Mouse (Mus musculus) kidney, embryonic 15.5 days (tissue): ENCODE measurements around the gene Ago3. TPM values are rescaled to one million over a fixed set of nuclear protein-coding genes. Genes with fewer than 3 reads are reported as not detected.

Source experiments
- ATAC-seq: fragments of 200-750 bp; cut with Nextera tagmentation; replicated peaks from 2 replicates; pipeline ENCODE4 v1.8.0; 2017; ENCODE audit warnings: moderate TSS enrichment; ENCODE audit not compliant: low FRiP score
- H3K27ac ChIP-seq: fragments of 300-500 bp; sonication (generic); 2 replicates; pipeline ENCODE4 v1.5.1; 2015; ENCODE audit warnings: mild to moderate bottlenecking, inconsistent platforms
- H3K27me3 ChIP-seq: fragments of 300-500 bp; sonication (generic); 2 replicates; pipeline ENCODE4 v1.6.1; 2015; ENCODE audit warnings: inconsistent platforms
- H3K36me3 ChIP-seq: fragments of 300-500 bp; sonication (generic); 2 replicates; pipeline ENCODE4 v1.6.1; 2015; ENCODE audit warnings: inconsistent platforms
- H3K4me1 ChIP-seq: fragments of 300-500 bp; sonication (generic); 2 replicates; pipeline ENCODE4 v1.6.1; 2015; ENCODE audit warnings: inconsistent platforms
- H3K4me2 ChIP-seq: fragments of 300-500 bp; sonication (generic); 2 replicates; pipeline ENCODE4 v1.6.1; 2015; ENCODE audit warnings: moderate library complexity, mild to moderate bottlenecking, inconsistent platforms
- H3K4me3 ChIP-seq: fragments of 300-500 bp; sonication (generic); replicated peaks from 2 replicates; pipeline ENCODE4 v1.5.1; 2015; ENCODE audit warnings: mild to moderate bottlenecking, inconsistent platforms
- H3K9ac ChIP-seq: fragments of 300-500 bp; sonication (generic); 2 replicates; pipeline ENCODE4 v1.6.1; 2015; ENCODE audit warnings: mild to moderate bottlenecking, inconsistent platforms
- H3K9me3 ChIP-seq: fragments of 300-500 bp; sonication (generic); replicated peaks from 2 replicates; pipeline ENCODE4 v1.6.1; 2016; ENCODE audit warnings: inconsistent platforms
- WGBS: fragments of 180-500 bp; shearing (Covaris S2); methylation state at CpG from one replicate; pipeline ENCODE4 v1.1.7; 2015; ENCODE audit warnings: mixed read lengths; 5-methylcytosine and 5-hydroxymethylcytosine counted together
- polyA plus RNA-seq: library from polyadenylated mRNA; unstranded; fragments of >200 nt; fragmentation: Nextera tagmentation; extraction: Ambion mirVana; gene quantifications from 2 replicates; pipeline ENCODE4 v1.2.1, GENCODE M21; 2015

Ago3 gene
- polyA plus RNA-seq, 1 experiment from 2014 or later, result 15.9 TPM

DNA sequence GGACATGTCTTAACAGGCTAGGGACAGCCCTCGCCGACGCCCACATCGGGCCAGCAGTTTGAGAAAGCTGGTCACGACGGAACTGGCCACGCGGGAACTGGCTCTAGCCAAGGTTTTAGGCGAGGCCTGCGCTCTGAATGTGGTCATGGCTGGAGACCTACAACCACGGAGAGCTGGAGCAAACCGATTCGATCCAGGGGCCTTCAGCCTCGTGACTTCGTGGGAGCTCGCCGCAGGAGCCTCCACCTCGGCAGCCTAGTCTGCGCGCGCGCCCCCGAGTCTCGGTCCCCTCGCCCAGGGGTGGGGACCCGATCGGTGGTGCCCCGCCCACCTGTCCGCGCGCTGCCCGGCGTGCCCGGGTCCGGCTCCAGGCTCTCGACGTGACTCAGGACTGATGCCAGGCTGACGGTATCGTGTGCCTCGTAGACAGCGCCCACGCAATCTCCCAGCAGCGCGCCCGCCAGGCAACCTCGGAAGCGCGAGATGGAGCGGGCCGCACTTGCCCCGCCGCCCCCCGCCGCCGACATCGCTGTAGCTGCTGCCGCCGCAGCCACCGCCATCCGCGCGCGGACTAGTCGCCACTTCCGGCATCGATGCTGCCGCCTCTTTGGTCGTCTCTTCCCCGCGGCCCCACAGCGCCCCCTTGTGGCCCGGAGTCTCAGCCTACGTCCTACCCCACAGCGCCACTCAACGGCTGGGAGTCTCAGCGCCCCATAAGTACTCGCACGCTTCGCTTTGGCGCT lies 108.1 kb downstream of the Ago3 start, which contains the start of gene Adprhl2:
Adprhl2 (minus strand) TSS at position 593 of the 743 bp plus-strand sequence.
- H3K4me2 ChIP-seq, result peak within 1 kb of the TSS; percentile 85
- H3K4me1 ChIP-seq, result peaks cover 34% of the 10 kb centered on the region
- H3K36me3 ChIP-seq, result peaks cover 31% of the 10 kb centered on the region
- peak within 1 kb of the TSS; percentile 86 for H3K9ac ChIP-seq
- H3K27ac ChIP-seq, result peak within 1 kb of the TSS; percentile 87
- peak within 1 kb of the TSS; percentile 92 for H3K4me3 ChIP-seq
- peak; percentile 74 for ATAC-seq
- under 1% methylated on average over 80 of the region's 80 CpGs for WGBS
- no peaks in the 10 kb centered on the region for H3K9me3 ChIP-seq
- peaks cover 22% of the 10 kb centered on the region for H3K27me3 ChIP-seq

- Histone ChIP-seq H3K9me3 (no peaks in the 10 kb centered on the region), H3K27ac (no peak overlapping the region), H3K9ac (no peak overlapping the region), H3K36me3 (peaks cover 40% of the 10 kb centered on the region), H3K4me3 (no peak overlapping the region), H3K27me3 (peaks cover 10% of the 10 kb centered on the region), H3K4me2 (0 out of 2 replicates have a peak overlapping the region, but pooled peaks have one; percentile 85), H3K4me1 (peaks cover 31% of the 10 kb centered on the region)
- 90% methylated on average over 6 of the region's 6 CpGs for WGBS
- ATAC-seq, result no peak
These were observed 109.5 kb downstream of the Ago3 start for GRCm38 (mm10) chr4:126319806-126320205.

DNA sequence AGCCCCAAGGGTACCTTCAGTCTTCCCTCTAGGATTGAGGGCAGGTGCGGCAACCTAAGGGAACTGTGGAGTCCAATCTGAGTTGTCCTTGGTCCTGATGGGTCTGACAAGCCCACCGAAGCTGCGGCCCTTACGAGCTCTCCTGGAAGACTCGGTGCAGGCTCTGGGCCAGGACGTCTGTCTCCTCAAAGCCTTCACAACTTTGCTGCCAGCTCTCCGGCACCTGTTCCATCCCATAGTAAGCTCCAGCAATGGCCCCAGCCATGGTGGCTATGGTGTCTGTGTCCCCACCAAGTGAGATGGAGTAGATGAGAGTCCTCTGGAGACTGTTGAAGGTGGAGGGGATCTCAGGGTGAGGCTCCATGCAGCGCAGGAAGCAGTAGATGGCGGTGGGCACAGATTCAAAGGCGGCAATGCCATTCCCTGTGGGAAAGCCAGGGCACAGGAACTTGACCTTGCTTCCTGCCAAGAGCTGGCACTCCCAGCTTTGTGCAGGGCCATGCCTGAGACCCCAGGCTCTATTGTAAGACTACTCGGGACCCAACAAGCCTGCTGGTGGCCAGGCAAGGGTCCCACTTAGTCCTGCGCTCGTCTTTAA lies 112.8 kb downstream of the Ago3 start:
- 93% methylated on average over 13 of the region's 13 CpGs for WGBS
- 0 out of 2 replicates have a peak overlapping the region, but pooled peaks have one; percentile 13 for H3K27ac ChIP-seq
- no peaks in the 10 kb centered on the region for H3K27me3 ChIP-seq
- no peak overlapping the region for H3K4me2 ChIP-seq
- H3K9me3 ChIP-seq, result no peaks in the 10 kb centered on the region
- H3K4me1 ChIP-seq, result peaks cover 50% of the 10 kb centered on the region
- H3K36me3 ChIP-seq, result peaks cover 40% of the 10 kb centered on the region
- no peak overlapping the region for H3K4me3 ChIP-seq
- H3K9ac ChIP-seq, result no peak overlapping the region
- no peak for ATAC-seq

DNA sequence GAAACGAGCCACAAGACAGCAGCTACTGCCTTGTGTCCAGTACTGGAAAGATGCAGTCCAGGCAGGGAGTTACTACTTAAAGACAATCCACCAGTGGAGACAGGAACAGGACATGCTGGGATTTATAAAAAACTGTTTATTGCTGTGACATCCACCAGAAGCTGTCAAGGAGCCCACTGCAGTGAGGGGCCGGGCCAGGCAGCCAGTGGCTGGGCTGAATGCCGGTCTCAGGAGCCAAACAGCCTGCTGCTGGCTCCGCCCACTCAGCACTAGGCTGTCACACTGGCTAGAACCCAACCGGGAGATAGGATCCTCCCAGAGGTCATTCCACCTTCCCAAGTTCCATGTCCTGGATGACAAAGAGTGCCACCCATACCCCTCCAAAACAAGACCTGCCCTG lies 113.4 kb downstream of the Ago3 start:
- Histone ChIP-seq H3K4me2 (no peak overlapping the region), H3K9ac (no peak overlapping the region), H3K4me3 (no peak overlapping the region), H3K4me1 (peaks cover 48% of the 10 kb centered on the region), H3K36me3 (peaks cover 40% of the 10 kb centered on the region), H3K27me3 (no peaks in the 10 kb centered on the region), H3K27ac (0 out of 2 replicates have a peak overlapping the region, but pooled peaks have one; percentile 13), H3K9me3 (no peaks in the 10 kb centered on the region)
- ATAC-seq, result no peak
- 44% methylated on average over 5 of the region's 5 CpGs for WGBS

GRCm38 (mm10) chr4:126314393-126314792 lies 115.0 kb downstream of the Ago3 start:
- no peak overlapping the region for H3K4me3 ChIP-seq
- H3K4me2 ChIP-seq, result no peak overlapping the region
- H3K36me3 ChIP-seq, result peaks cover 39% of the 10 kb centered on the region
- H3K4me1 ChIP-seq, result peaks cover 45% of the 10 kb centered on the region
- WGBS, result 26% methylated on average over 10 of the region's 10 CpGs
- H3K9me3 ChIP-seq, result no peaks in the 10 kb centered on the region
- peak; percentile 36 for ATAC-seq
- no peak overlapping the region for H3K9ac ChIP-seq
- H3K27ac ChIP-seq, result peak overlapping the region; percentile 78
- H3K27me3 ChIP-seq, result no peaks in the 10 kb centered on the region

DNA sequence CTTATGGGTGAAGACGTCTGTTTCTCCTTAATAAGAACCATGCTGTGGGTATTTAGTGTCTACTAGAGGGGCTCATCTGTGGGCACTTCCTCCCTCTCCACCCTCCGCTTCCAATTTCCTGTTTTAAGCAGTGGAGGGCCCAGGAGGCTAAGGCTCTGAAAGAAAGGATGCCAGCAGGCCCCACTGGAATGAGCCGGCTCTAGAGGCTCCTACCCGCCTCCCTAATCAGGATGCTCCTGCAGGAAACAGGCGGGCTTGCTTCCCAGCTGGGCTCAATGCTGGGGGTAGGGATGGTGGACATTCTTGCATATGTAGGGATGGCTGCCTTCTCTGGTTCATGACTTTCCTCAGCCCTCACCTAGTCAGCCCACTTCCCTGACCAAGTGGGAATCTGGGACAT lies 116.2 kb downstream of the Ago3 start:
- H3K9ac ChIP-seq, result no peak overlapping the region
- H3K4me1 ChIP-seq, result peaks cover 47% of the 10 kb centered on the region
- no peaks in the 10 kb centered on the region for H3K27me3 ChIP-seq
- peak overlapping the region; percentile 78; the same call in 1 of the 2 replicates for H3K27ac ChIP-seq
- H3K36me3 ChIP-seq, result peaks cover 28% of the 10 kb centered on the region
- H3K4me2 ChIP-seq, result no peak overlapping the region
- H3K4me3 ChIP-seq, result no peak overlapping the region
- H3K9me3 ChIP-seq, result no peaks in the 10 kb centered on the region
- no peak for ATAC-seq
- WGBS, result 48% methylated on average over 5 of the region's 5 CpGs

DNA sequence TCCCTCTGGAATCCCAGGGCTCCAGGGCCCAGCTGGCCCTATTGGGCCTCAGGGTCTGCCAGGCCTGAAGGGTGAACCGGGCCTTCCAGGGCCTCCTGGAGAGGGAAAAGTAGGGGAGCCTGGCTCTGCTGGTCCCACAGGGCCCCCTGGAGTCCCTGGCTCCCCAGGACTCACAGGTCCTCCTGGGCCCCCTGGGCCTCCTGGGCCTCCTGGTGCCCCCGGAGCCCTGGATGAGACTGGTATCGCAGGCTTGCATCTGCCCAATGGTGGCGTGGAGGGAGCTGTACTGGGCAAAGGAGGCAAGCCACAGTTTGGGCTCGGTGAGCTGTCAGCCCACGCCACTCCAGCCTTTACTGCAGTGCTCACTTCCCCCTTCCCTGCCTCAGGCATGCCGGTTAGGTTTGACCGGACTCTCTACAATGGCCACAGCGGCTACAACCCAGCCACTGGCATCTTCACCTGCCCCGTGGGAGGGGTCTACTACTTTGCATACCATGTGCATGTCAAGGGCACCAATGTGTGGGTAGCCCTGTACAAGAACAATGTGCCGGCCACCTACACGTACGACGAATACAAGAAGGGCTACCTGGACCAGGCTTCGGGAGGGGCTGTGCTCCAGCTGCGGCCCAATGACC lies 117.7 kb downstream of the Ago3 start:
- no peak overlapping the region for H3K4me2 ChIP-seq
- peaks cover 13% of the 10 kb centered on the region for H3K36me3 ChIP-seq
- 90% methylated on average over 16 of the region's 16 CpGs for WGBS
- peaks cover 44% of the 10 kb centered on the region for H3K4me1 ChIP-seq
- ATAC-seq, result no peak
- no peak overlapping the region for H3K4me3 ChIP-seq
- no peak overlapping the region for H3K27ac ChIP-seq
- H3K27me3 ChIP-seq, result no peaks in the 10 kb centered on the region
- no peaks in the 10 kb centered on the region for H3K9me3 ChIP-seq
- no peak overlapping the region for H3K9ac ChIP-seq

- Histone ChIP-seq H3K4me3 (no peak overlapping the region), H3K4me1 (peaks cover 40% of the 10 kb centered on the region), H3K9ac (no peak overlapping the region), H3K36me3 (no peaks in the 10 kb centered on the region), H3K27me3 (no peaks in the 10 kb centered on the region), H3K4me2 (no peak overlapping the region), H3K27ac (no peak overlapping the region), H3K9me3 (peaks cover 4% of the 10 kb centered on the region)
- ATAC-seq, result no peak
- 79% methylated on average over 7 of the region's 7 CpGs for WGBS
These were observed 119.0 kb downstream of the Ago3 start for GRCm38 (mm10) chr4:126310344-126310743.

DNA sequence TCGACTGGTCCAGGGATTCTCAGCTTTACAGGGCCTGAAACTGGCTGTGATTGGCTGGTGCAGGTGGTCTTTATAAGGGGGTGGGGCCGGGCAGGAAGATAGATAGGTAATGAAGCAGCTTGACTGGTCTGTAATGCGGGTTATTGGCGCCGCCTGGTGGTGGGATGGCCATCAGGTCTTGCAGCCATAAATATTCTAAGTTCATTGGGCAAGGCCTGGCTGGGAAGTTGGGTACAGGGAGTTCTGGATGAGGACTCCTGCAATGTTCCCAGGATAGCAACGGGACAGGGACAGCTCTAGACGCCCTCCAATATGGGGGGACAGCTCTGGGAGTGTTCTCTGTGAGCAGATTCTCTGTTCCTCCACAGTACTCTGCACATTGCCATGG lies 119.4 kb downstream of the Ago3 start:
- Histone ChIP-seq H3K36me3 (no peaks in the 10 kb centered on the region), H3K4me3 (peak overlapping the region; percentile 18; the same call in 1 of the 2 replicates)

GRCm38 (mm10) chr4:126309211-126309921 lies 120.0 kb downstream of the Ago3 start:
- Histone ChIP-seq H3K4me3 (peak overlapping the region; percentile 18; the same call in 1 of the 2 replicates), H3K36me3 (no peaks in the 10 kb centered on the region), H3K27ac (no peak overlapping the region), H3K9me3 (peaks cover 4% of the 10 kb centered on the region), H3K4me1 (peaks cover 33% of the 10 kb centered on the region), H3K27me3 (no peaks in the 10 kb centered on the region), H3K4me2 (peak overlapping the region; percentile 56), H3K9ac (0 out of 2 replicates have a peak overlapping the region, but pooled peaks have one; percentile 18)
- peak; percentile 58 for ATAC-seq
- 18% methylated on average over 20 of the region's 20 CpGs for WGBS

More for the DNA sequence above, 119.4 kb downstream of the Ago3 start:
- Histone ChIP-seq H3K4me2 (peak overlapping the region; percentile 56), H3K27ac (no peak overlapping the region), H3K27me3 (no peaks in the 10 kb centered on the region), H3K4me1 (peaks cover 38% of the 10 kb centered on the region), H3K9me3 (peaks cover 4% of the 10 kb centered on the region), H3K9ac (0 out of 2 replicates have a peak overlapping the region, but pooled peaks have one; percentile 18)
- WGBS, result under 1% methylated on average over 7 of the region's 7 CpGs
- ATAC-seq, result peak; percentile 55; the same call in 1 of the 2 replicates

DNA sequence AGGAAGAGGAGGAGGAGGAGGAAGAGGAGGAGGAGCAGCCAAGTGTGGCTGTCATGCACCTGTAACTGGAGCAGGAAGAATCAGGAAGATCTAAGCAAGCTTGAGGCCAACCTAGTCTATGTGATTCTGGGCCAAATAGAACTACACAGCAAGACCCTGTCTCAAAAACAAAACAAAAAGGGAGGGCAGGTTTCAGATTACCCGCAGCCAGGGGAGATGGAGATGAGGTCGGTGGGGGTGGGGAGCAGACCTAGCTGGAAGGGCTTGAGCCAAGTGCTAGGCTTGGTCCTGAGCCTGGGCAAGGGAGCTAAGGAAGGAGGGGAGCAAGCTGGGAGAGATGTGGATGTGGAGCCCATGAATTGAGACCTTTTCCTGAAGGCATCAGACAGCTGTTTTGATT lies 122.5 kb downstream of the Ago3 start:
- peaks cover 4% of the 10 kb centered on the region for H3K9me3 ChIP-seq
- no peak overlapping the region for H3K9ac ChIP-seq
- H3K27ac ChIP-seq, result no peak overlapping the region
- peaks cover 14% of the 10 kb centered on the region for H3K27me3 ChIP-seq
- H3K36me3 ChIP-seq, result no peaks in the 10 kb centered on the region
- H3K4me3 ChIP-seq, result no peak overlapping the region
- no peak overlapping the region for H3K4me2 ChIP-seq
- WGBS, result 8% methylated on average over 2 of the region's 2 CpGs
- ATAC-seq, result no peak
- H3K4me1 ChIP-seq, result peaks cover 14% of the 10 kb centered on the region
